Mouse (Mus musculus): ENCODE measurements around the gene Haus7.

The Haus7 gene

DNA sequence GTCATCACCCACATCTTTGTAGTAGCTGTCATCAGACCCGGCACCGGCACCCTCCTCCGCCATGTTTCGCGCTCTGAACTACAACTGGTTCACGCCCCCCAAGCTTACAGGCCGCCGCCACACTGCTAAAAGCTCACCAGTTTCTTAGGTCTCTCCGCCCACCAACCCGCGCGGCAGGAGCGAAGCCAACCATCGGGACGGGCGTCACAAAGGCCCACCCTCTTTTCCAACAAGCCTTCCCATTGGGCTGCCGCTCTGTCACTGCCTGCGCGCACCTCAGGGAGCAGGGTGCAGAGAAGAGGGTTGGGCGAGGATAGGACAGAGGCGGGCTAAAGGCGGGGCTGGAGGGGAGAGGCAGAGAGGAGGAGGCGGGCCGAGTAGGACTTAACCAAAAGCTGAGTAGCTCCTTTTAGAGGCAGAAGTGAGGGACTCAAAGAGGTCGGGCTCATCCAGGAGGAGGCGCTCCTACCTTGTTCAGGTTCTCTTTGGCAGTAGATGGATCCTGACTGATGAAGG is at the start of gene Haus7:
Haus7 (minus strand) TSS at position 168 of the 516 bp plus-strand sequence.
- DNase-seq (ENCODE audit: low read depth, low spot score) = peak; percentile 68

GRCm38 (mm10) chrX:73506577-73506976 is 47.7 kb upstream of the Haus7 start:
- DNase-seq (ENCODE audit: low read depth, low spot score) = no peak

- no peak for DNase-seq (ENCODE audit: low read depth, low spot score)
Observed at GRCm38 (mm10) chrX:73505130-73505735, 46.4 kb upstream of the Haus7 start.

GRCm38 (mm10) chrX:73496746-73497145 is 37.9 kb upstream of the Haus7 start:
- no peak for DNase-seq (ENCODE audit: low read depth, low spot score)

DNA sequence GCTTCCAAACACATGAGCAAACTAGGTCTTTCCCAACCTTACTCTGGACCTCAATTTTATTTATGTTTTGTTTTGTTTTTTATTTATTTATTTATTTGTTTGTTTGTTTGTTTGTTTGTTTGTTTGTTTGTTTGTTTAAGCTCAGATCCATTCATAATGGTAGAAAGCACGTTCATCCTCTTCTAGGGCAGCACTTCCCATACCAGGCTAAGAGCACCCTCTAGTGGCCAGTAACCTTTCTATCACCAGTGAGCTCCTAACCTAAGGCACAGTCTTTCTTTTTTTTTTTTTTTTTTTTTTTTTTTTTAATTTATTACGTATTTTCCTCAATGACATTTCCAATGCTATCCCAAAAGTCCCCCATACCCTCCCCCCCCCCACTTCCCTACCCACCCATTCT is 34.7 kb upstream of the Haus7 start:
- DNase-seq (ENCODE audit: low read depth, low spot score) = peak; percentile 38

DNA sequence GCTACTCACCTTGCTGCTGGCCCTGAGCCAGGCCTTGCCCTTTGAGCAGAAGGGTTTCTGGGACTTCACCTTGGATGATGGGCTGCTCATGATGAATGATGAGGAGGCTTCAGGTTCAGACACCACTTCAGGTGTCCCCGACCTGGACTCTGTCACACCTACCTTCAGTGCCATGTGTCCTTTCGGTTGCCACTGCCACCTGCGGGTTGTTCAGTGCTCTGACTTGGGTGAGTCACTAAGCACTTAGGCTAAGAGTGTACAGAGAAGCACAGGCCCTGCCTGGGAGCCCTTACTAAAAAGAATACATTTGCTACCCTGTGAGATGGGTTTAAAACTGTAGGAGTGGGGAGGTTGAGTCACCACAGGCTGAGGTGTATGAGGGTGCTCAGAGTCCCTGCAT is 32.0 kb upstream of the Haus7 start:
- DNase-seq (ENCODE audit: low read depth, low spot score) = no peak

GRCm38 (mm10) chrX:73490186-73490585 is 31.3 kb upstream of the Haus7 start:
- no peak for DNase-seq (ENCODE audit: low read depth, low spot score)

DNA sequence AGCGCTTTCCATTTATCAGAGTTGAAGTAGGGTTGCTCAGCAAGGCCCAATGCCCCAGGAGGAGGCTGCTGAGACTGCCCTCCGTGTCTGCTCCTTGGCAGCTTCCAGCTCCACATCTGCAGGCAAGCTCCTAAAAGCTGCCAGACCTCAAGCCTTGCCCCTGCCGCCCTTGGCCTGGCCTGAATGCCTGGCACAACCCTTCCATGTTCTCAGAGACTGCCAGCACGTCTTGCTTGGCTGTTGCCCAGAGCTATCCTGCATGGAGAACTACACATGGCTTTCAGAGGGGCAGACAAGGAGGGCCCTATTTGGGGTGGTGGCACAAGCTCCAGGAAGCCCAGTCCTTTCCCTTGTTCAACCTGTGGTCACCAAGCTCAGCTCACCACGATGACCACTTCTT is 28.1 kb upstream of the Haus7 start:
- DNase-seq (ENCODE audit: low read depth, low spot score) = no peak

GRCm38 (mm10) chrX:73484870-73485269 is 26.0 kb upstream of the Haus7 start:
- DNase-seq (ENCODE audit: low read depth, low spot score) = no peak

GRCm38 (mm10) chrX:73484076-73484475 is 25.2 kb upstream of the Haus7 start:
- DNase-seq (ENCODE audit: low read depth, low spot score) = no peak

GRCm38 (mm10) chrX:73483484-73483810 is 24.6 kb upstream of the Haus7 start, which contains the start of gene Bgn:
Gene Bgn, plus strand, starts transcription at chrX:73483602.
- DNase-seq (ENCODE audit: low read depth, low spot score) = no peak

DNA sequence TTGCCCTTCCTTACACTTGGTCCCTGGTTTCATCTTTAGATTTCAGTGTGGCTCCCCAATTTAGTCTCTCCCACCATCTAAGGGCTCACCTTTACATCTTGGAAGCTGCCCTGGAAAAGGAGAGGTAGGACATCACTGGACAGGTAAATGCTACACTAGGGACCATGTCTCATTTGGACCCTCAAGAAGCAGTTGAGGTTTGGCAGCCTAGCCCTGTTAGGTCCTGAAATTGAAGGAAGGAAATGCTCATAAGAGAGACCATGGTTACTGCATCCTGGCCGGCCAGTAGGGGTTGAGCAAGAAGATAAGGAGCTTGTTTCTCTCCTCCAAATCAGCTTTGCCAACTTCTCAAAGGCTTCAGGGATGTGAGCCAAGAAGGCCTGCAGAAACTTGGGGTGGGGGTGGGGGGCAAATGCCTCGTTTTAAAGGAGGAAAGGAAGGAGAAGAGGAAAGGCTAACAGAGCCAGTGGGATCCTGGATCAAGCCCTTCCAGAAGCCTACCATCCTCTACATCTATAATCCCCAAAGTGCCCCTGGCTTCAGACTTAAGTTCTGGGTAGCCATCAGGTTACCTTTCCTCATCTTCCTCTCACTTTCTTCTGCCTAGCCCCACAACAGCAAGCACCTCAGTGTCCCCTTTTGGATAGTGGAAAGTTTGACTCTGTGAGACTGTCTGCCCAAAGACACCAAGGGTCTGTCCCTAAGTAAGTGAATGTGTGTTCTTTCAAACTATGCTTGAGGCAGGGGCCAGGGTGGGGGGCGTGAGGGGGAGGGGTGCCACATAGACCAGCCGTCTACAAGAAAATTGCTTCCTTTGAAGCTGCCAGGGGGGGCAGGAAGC is 24.0 kb upstream of the Haus7 start:
- DNase-seq (ENCODE audit: low read depth, low spot score) = no peak

DNA sequence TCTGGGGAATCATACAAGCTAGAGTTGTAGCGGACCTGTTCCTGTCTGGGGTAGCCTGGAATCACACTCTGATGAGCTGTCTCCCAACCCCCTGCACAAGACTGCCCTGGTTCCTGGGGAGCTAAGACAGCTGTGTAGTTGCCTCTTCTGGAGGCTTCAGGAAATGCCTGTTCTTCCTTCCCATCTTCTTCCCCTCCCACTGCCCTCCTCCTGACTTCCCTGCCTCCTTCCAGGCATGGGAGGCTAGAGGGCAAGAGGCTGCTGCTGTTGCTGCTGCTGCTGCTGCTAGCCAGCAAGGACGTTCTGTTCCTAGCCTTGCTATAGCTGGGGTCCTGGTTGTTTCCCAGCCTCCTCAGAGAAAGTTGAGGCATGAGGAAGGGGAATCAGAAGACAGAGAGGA is 21.5 kb upstream of the Haus7 start:
- DNase-seq (ENCODE audit: low read depth, low spot score) = no peak

DNA sequence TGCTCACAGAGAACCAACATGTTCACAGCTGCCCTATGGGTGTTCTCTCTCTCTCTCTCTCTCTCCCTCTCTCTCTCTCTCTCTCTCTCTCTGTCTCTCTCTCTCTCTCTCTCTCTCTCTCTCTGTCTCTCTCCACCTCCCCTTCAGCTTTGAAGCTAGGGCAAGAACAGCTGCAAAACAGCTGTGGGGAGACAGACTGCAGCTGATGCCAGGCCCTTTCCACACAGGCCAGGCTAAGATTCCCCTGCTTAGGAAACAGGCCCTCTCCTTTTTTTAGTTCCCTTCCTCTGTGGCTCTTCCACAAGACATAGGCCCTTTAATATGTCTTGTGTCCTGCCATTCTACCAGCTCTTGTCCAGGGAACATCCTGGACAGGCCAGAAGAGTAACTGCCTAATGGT is 20.8 kb upstream of the Haus7 start:
- DNase-seq (ENCODE audit: low read depth, low spot score) = no peak

DNA sequence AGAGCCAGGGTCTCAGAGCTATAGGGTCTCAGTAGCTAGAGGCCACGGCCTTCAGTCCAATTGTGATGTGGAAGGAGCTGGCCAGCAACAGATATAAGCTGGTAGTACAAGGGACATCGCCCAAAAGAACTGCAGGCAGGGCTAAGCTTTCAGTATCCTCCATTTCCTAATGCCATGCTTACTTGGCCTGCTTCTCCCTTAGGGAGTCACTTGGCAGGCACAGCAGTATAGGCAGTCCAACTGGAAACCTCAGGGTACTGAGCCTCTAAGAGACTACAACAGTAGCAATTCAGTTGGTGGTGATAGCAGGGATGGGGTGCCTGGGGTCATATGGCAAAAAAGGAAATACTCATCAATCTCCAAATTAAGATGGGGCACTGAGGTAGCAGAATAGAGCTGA is 18.7 kb upstream of the Haus7 start:
- DNase-seq (ENCODE audit: low read depth, low spot score) = no peak

DNA sequence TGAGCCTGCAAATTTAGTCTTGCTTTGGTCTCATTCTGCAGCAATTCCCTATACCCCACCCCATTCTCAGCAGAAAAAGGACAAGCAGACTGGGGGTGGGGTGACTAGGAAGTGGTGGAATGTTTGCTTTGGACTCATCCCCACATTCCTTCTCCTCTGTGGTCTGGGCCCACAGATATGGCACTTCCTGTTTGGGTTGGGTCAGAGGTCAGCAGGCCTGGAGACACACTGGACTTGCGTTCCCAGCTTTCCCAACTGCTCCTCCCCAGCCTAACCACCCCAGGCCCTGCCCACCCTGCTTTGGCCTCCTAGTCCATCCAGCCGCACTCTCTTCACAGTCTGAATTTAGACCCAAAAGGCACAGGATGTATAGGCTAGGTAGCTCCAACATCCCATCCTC is 17.8 kb upstream of the Haus7 start:
- no peak for DNase-seq (ENCODE audit: low read depth, low spot score)

DNA sequence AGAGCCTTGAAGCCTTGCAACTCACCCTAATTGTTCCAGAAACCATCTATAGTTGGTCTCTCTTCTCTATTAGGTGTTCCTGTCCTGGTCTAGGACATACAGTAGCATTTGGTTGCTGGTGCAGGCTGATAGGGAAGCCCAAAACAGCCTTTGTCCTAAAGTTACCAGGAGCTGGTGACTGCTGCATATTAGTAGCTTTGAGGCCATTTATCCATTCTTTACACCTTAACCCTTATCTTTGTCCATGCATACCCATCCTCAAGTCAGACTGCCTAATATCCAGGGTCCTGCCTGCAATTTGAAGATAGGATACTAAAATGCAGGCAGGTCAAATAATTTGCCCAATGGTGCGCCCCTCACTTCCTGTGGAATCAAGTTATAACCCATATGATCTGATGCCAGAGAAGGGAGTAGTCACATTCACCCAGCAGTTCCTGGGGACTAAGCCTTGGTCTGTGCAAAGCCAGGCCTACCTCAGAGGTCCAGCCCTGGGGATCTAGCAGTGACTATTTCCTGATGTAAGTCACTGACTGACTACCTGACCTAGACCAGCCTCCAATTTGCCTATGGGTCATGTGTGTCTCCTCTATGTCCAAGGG is 16.9 kb upstream of the Haus7 start:
- no peak for DNase-seq (ENCODE audit: low read depth, low spot score)

GRCm38 (mm10) chrX:73474340-73475165 is 15.7 kb upstream of the Haus7 start:
- no peak for DNase-seq (ENCODE audit: low read depth, low spot score)

DNA sequence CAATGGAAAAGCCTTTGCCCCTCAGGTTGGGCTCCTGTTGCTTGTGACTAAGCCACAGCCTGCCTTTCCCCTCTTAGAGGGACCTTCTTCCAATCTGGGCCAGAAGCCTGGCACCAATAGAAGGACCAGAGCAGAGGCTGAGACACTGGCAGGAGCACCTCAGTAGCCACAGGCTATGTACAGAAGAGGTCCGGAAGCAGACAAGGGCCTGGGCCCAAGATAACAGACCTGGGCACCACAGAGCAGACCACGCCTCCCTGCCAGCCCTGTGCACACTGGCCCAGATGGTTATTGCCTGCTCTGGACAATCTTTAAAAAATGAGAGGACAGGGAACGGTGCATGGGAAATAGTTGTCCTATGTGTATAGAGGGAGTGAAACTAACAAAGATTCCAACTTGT is 12.9 kb upstream of the Haus7 start:
- DNase-seq (ENCODE audit: low read depth, low spot score) = no peak

DNA sequence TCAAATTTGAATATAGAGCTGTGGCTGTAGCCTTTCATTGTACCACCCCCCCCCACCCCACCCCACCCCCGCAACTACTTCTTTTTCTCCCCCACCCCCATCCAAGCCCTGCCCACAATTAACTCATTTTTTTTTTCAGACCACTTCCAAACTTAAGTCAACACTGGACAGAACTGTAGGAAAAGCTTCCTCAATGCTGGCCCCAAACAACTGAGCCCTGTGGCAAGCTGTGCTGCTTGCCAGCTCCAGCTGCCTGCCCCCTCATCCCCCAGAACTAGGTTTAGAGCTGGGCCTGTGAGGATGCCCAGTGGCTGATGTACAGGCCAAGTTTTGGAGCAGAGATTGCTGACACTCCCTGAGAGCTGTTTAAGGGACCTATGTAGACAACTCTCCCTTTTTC is 9.9 kb upstream of the Haus7 start:
- no peak for DNase-seq (ENCODE audit: low read depth, low spot score)

DNA sequence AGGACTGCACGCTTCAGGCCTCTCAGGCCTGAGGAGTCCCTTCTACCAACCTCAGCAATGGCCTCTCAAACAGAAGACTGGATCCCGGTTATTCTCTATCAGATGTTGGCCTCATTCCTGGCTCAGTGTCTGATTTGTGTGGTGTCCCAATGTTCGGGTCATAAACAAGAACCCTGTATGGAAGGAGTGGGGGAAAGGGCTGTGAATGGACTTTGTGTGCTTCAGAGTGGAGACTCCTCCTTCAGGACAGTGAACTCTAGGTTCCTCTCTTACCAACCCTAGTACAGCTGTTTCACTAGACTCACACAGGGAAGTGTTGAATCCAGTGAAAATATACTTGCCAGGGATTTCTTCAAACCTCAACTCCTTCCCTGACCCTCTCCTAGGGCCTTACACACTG is 9.5 kb upstream of the Haus7 start:
- DNase-seq (ENCODE audit: low read depth, low spot score) = no peak
